Mouse (Mus musculus) heart, embryonic 14.5 days (tissue): ENCODE measurements around the gene Fdx1l. TPM values are rescaled to one million over a fixed set of nuclear protein-coding genes. Genes with fewer than 3 reads are reported as not detected.

Source experiments
- ATAC-seq: fragments of 200-750 bp; cut with Nextera tagmentation; 2 replicates; pipeline ENCODE4 v1.8.0; 2017; ENCODE audit warnings: low read depth, moderate TSS enrichment; ENCODE audit not compliant: insufficient number of reproducible peaks, insufficient read depth, low FRiP score
- H3K27ac ChIP-seq, 2 experiments: fragments of 200-500 bp in 1 of 2; fragments of 300-500 bp in 1 of 2; sonication (generic) in 1 of 2; replicated peaks in 1 of 2; 2 replicates each; pipeline ENCODE4 v1.5.1; 2012 to 2014; ENCODE audit warnings: low read depth in 2 of 2, low read length in 2 of 2, control low read depth in 1 of 2, mild to moderate bottlenecking in 1 of 2, mixed read lengths in 1 of 2; ENCODE audit not compliant: control insufficient read depth in 1 of 2, insufficient read depth in 1 of 2
- H3K27me3 ChIP-seq: fragments of 300-500 bp; sonication (generic); 2 replicates; pipeline ENCODE4 v1.6.1; 2014; ENCODE audit warnings: mild to moderate bottlenecking, low read length, control low read depth; ENCODE audit not compliant: control insufficient read depth, insufficient read depth
- H3K36me3 ChIP-seq: fragments of 300-500 bp; sonication (generic); 2 replicates; pipeline ENCODE4 v1.6.1; 2014; ENCODE audit warnings: mild to moderate bottlenecking, control low read depth, low read length, mixed read lengths; ENCODE audit not compliant: control insufficient read depth, insufficient read depth
- H3K4me1 ChIP-seq, 2 experiments: fragments of 200-500 bp in 1 of 2; fragments of 300-500 bp in 1 of 2; sonication (generic) in 1 of 2; 2 replicates each; pipeline ENCODE4 v1.6.1; 2012 to 2014; ENCODE audit warnings: low read length in 2 of 2, control low read depth in 1 of 2, mixed read lengths in 1 of 2; ENCODE audit not compliant: control insufficient read depth in 2 of 2, insufficient read depth in 2 of 2
- H3K4me2 ChIP-seq: fragments of 300-500 bp; sonication (generic); 2 replicates; pipeline ENCODE4 v1.6.1; 2014; ENCODE audit warnings: mild to moderate bottlenecking, low read length
- H3K4me3 ChIP-seq, 2 experiments: fragments of 200-500 bp in 1 of 2; fragments of 300-500 bp in 1 of 2; sonication (generic) in 1 of 2; 2 replicates each; pipeline ENCODE4 v1.5.1; 2012 to 2014; ENCODE audit warnings: low read length in 2 of 2, mild to moderate bottlenecking in 2 of 2, control low read depth in 1 of 2, low read depth in 1 of 2, moderate library complexity in 1 of 2; ENCODE audit not compliant: control insufficient read depth in 1 of 2, insufficient read depth in 1 of 2
- H3K9ac ChIP-seq: fragments of 300-500 bp; sonication (generic); 2 replicates; pipeline ENCODE4 v1.6.1; 2014; ENCODE audit warnings: mild to moderate bottlenecking, low read length
- H3K9me3 ChIP-seq: fragments of 300-500 bp; sonication (generic); 2 replicates; pipeline ENCODE4 v1.6.1; 2016; ENCODE audit warnings: low read length, control low read depth; ENCODE audit not compliant: control insufficient read depth
- WGBS: fragments of 180-500 bp; shearing (Covaris S2); extraction: QIAGEN DNeasy Blood & Tissue Kit; methylation state at CpG from one replicate; pipeline ENCODE4 v1.1.7; 2014; 5-methylcytosine and 5-hydroxymethylcytosine counted together
- microRNA counts: library from miRNA; unstranded; fragments of <30 nt; microRNA quantifications from one replicate; lab custom pipeline; 2016
- microRNA-seq: library from miRNA; unstranded; fragments of <30 nt; microRNA quantifications from one replicate; pipeline ENCODE4, GENCODE M21; 2016
- polyA plus RNA-seq: library from polyadenylated mRNA; unstranded; fragments of >200 nt; fragmentation: Nextera tagmentation; extraction: Ambion mirVana; gene quantifications from 2 replicates; pipeline ENCODE4 v1.2.1, GENCODE M21; 2014

Fdx1l gene
- polyA plus RNA-seq, 1 experiment from 2014 or later, result 50.8 TPM

DNA sequence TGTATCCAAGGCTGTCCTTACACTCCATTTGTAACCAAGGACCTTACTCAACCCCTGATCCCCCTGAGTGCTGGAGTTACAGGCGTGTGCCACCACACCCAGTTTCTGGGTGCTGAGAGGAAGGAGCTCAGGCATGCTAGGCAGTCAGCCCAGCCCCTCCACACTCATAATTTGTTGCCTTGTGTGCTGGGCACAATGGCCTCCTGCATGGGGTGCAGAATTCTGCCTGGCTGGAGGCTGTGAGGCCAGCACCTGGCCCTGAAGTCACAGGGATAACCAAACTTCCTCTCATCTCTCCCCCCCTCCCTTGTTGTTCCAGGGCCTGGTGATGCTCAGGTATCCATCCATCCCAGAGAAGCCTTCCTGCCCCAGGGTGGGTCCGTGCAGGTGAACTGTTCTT is 54.8 kb downstream of the Fdx1l start:
- H3K36me3 ChIP-seq, result no peaks in the 10 kb centered on the region; the same call in 1 of the 2 replicates

More for the DNA sequence above, 54.8 kb downstream of the Fdx1l start:
- Histone ChIP-seq H3K9me3 (no peaks in the 10 kb centered on the region), H3K4me1 (peaks cover 10 to 15% of the 10 kb centered on the region in 2 experiments; a peak in 3 of 4 replicates), H3K9ac (no peak overlapping the region), H3K27ac (no peak overlapping the region), H3K27me3 (peaks cover 44% of the 10 kb centered on the region), H3K4me3 (no peak overlapping the region), H3K4me2 (no peak overlapping the region)
- WGBS, result 72% methylated on average over 2 of the region's 2 CpGs
- no peak for ATAC-seq

MicroRNAs encoded within 50 kb of the gene (microRNA counts, 519-probe panel; counts per million panel counts)
- 322 counts per million, percentile 70 among the panel's probes with 10 or more counts for microRNA mmu-miR-1900 (lab: Ali Mortazavi, UCI)

Small RNAs within 50 kb of the gene (microRNA-seq; reads per million reads assigned to microRNA genes)
- gene Mir1900 (not detected), gene Mir7082 (not detected)

Other genes starting within 250 kb of the Fdx1l start
- gene A230050P20Rik, start 205.0 kb downstream of the Fdx1l start, polyA plus RNA-seq, result 4.5 and 5.9 TPM in 2 replicates
- 1.9 and 2.7 TPM in 2 replicates for gene Angptl6, start 193.9 kb downstream of the Fdx1l start, polyA plus RNA-seq
- gene Ppan, start 185.4 kb downstream of the Fdx1l start, polyA plus RNA-seq, result 28.2 and 30.0 TPM in 2 replicates
- gene Eif3g, start 175.0 kb downstream of the Fdx1l start, polyA plus RNA-seq, result 188 and 202 TPM in 2 replicates
- 35.2 and 39.4 TPM in 2 replicates for gene Dnmt1, start 113.7 kb downstream of the Fdx1l start, polyA plus RNA-seq
- gene S1pr2, start 96.8 kb downstream of the Fdx1l start, polyA plus RNA-seq, result 20.1 and 21.5 TPM in 2 replicates
- 151 and 160 TPM in 2 replicates for gene Mrpl4, start 70.9 kb downstream of the Fdx1l start, polyA plus RNA-seq
- 13.9 and 14.4 TPM in 2 replicates for gene Icam1, start 57.6 kb downstream of the Fdx1l start, polyA plus RNA-seq
- 1.3 and 1.9 TPM in 2 replicates for gene Icam4, start 44.2 kb downstream of the Fdx1l start, polyA plus RNA-seq
- gene Icam5, start 41.5 kb downstream of the Fdx1l start, polyA plus RNA-seq, result 0.08 TPM in 1 of 2 replicates, not detected in the other
- 1.1 TPM in 1 of 2 replicates, not detected in the other for gene Zglp1, start 6.5 kb downstream of the Fdx1l start, polyA plus RNA-seq
- gene Gm49373, start 518 bp downstream of the Fdx1l start, polyA plus RNA-seq, result 0.12 and 0.49 TPM in 2 replicates
- gene Gm38431, start 18.4 kb upstream of the Fdx1l start, polyA plus RNA-seq, result 1.3 and 1.4 TPM in 2 replicates
- 43.9 and 44.9 TPM in 2 replicates for gene Raver1, start 18.4 kb upstream of the Fdx1l start, polyA plus RNA-seq
- gene Tyk2, start 57.6 kb upstream of the Fdx1l start, polyA plus RNA-seq, result 11.2 and 11.9 TPM in 2 replicates
- gene Cdc37, start 76.4 kb upstream of the Fdx1l start, polyA plus RNA-seq, result 209 and 212 TPM in 2 replicates
- 11.0 and 11.8 TPM in 2 replicates for gene Pde4a, start 92.1 kb upstream of the Fdx1l start, polyA plus RNA-seq
- gene Keap1, start 165.7 kb upstream of the Fdx1l start, polyA plus RNA-seq, result 31.5 and 32.3 TPM in 2 replicates
- 0.18 and 0.26 TPM in 2 replicates for gene S1pr5, start 174.8 kb upstream of the Fdx1l start, polyA plus RNA-seq
- gene Atg4d, start 191.7 kb upstream of the Fdx1l start, polyA plus RNA-seq, result 47.2 and 51.4 TPM in 2 replicates
- 7.6 and 12.6 TPM in 2 replicates for gene Kri1, start 214.4 kb upstream of the Fdx1l start, polyA plus RNA-seq
- gene Cdkn2d, start 217.8 kb upstream of the Fdx1l start, polyA plus RNA-seq, result 94.7 and 96.9 TPM in 2 replicates
- 0.30 TPM in 1 of 2 replicates, not detected in the other for gene Ap1m2, start 238.7 kb upstream of the Fdx1l start, polyA plus RNA-seq
- 66.4 and 67.9 TPM in 2 replicates for gene Slc44a2, start 247.1 kb upstream of the Fdx1l start, polyA plus RNA-seq